Mouse (Mus musculus) thymus, postnatal 0 days (tissue): ENCODE measurements at regions not wholly inside any gene's neighbourhood (a gene's known extent, or its start where the extent isn't known, plus 50 kb on each side); places are given as distances from the start of the nearest gene placed in this dataset.

ENCODE experiments used
- DNase-seq: peaks from one replicate; pipeline ENCODE4 v3.0.0-alpha.2; 2015; ENCODE audit warnings: low spot score

DNA sequence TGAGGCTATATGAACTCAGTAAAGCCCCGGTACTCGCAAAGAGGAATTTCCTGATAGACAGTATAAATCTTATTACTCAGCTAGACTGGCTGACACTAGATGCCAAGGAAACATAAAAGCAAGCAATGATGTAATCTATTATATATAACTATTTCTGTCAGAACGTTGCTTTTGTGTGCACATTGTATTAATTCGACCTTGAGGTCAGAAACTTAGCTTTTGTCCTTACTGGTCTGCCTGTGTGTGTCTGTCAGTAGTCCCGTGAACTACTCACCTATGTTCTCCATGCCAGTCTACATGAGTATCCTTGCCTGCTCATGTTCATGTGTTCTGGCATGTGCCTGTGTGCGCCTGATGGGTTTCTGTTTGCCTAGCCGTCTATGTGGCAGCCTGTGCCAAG, 70.5 kb downstream of the Tmx1 start:
- no peak for DNase-seq

DNA sequence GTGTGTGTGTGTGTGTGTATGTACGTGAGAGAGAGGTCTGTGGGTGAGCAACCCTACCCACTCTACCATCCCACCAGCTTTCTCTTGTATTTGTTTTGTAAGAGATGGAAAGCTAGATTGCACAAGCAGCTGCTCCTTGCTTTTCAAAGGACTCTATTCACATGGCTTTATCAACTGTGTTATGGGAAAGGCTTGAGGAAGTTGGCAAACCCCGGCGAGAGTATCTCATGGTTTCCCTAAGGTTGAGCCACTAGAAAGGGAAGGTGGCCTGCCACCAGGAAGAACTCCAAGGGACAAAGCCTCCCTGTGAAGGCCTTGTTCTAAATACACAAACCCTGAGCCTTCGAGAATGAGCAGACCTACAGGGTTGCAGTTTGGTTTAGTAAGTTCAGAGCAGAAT, 71.8 kb downstream of the Tmx1 start:
- DNase-seq: no peak

DNA sequence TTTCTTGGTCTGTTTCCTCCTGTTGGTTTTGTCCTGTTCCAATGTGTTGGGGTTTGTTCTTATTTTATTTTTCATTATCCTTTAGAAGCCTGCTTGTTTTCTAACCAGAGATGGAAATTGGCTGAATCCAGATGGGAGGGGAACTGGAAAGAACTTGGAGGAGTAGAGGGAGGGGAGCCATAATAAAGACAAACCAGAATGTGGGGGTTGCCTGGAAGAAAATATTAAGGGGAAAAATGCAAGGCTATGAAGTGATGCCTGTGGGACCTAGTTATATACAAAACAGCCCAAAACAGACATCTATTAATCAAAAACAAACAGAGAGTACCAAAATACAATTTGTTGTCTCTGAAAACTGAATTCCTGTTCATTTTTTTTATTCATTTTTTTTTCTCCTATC, 78.8 kb downstream of the Tmx1 start:
- no peak for DNase-seq

DNA sequence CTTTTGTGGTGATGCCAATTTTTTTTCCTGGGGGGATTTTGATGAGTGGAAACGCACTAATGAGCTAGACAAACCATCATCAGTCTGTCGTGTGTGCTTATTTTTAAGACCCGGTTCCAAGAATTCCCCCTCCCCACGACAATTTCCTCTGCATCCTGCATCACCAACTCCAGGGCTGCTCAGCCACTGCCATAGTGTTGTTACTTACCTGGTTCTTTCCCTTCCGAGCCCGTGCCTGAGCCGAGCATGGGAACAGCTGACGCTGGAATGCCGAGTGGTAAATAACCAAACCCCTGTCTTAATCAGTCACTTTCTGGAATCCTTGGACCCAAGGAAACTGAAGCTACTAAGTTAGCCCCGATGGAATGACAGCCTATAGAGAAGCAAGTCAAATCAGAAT, 79.3 kb downstream of the Tmx1 start:
- no peak for DNase-seq

DNA sequence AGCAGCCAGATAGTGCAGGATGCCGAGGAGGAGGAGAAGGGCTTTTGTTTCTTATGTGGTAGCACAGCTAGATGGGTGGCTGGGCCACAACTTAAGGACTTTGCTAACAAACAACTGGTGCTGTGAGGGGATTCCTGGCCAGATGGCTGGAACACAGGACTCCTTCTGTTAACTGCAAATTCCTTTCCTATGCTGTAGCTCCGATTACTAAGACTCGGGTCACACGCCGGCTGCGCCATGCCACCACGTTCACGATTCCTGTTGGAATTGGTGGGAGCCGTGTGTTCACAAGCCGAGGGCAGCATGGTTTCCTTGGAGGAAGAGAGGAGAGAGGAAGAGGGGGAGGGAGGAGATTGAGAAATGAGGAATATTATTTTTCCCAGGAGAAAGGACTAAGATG, 79.9 kb downstream of the Tmx1 start:
- no peak for DNase-seq

- no peak for DNase-seq
Observed at GRCm38 (mm10) chr12:70533375-70533935, 80.6 kb downstream of the Tmx1 start.

- DNase-seq: no peak
Observed at GRCm38 (mm10) chr12:70539124-70539523, 86.2 kb downstream of the Tmx1 start.

- no peak for DNase-seq
Observed at GRCm38 (mm10) chr12:70539856-70540255, 87.0 kb downstream of the Tmx1 start.

DNA sequence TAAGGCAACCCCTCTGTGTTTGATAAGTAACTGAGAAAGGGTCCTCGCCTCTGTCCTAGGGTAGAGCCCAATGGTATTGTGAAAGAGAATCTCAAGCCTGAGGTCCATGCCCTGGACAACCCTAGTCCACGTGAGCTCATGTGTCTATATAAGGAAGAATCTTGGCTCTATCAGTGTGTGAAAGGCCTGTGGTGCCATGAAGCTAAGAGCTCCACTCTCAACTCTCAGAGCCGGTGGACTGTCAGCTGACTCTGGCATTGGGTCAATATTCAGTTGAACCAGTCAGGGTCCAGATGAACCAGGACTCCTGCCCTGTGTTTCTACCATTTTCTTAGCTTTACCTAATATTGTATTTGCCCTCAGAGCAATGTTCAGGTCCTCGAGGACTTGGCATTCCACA, 88.5 kb downstream of the Tmx1 start:
- no peak for DNase-seq

DNA sequence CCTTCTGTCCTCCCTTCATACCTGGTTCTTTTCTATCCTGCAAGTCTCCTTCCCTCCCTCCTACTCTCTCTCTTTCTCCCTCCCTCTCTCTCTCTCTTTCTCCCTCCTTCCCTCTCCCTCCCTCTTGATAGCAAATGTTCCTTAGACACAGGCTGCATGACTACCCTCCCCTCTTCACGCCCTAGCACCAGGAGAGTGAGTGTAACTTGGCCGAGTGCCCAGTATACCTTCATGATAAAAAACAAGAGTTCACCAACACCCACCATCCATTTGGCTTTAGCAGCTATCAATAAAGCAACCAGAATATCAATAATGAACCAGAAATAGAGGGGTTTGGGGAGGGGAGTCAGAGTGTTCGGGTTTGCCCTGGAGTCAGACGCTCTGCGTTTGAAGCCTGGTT, 90.4 kb downstream of the Tmx1 start:
- DNase-seq: no peak

- no peak for DNase-seq
Observed at GRCm38 (mm10) chr12:70544326-70544725, 91.4 kb downstream of the Tmx1 start.

DNA sequence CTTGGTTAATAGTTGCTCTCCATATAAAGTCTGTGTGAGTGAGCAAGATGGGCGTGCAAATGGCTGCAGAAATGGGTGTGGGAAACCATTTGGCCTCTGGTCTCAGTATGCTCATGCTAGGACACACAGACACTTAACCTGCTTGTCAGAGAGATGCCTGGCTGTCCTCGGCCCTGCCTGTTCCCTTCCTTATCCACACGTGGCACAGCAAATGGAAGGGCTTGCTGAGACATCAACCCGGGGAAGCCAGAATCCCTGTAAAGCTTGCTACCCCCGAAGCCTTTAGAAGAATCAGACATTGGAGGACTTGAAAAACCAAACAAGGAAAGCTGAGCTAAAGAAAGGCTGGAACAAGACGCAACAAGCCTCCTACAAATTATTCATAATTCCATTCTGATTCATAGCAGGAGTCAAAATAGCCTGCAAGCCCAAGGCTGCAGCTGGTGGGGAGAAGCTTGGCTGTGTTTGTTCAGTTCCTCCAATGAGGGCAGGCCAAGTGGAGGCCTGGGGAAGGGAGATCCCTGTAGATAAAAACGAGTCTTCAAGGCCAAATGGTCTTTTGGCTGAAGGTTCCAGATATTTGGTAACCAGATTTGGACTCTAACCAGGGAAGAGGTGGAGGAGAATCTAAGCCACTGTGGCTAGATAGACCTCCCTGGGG, 92.1 kb downstream of the Tmx1 start:
- DNase-seq: no peak

GRCm38 (mm10) chr12:70547199-70547598, 94.3 kb downstream of the Tmx1 start:
- no peak for DNase-seq

- DNase-seq: no peak
Observed at GRCm38 (mm10) chr12:70549296-70549695, 96.4 kb downstream of the Tmx1 start.

DNA sequence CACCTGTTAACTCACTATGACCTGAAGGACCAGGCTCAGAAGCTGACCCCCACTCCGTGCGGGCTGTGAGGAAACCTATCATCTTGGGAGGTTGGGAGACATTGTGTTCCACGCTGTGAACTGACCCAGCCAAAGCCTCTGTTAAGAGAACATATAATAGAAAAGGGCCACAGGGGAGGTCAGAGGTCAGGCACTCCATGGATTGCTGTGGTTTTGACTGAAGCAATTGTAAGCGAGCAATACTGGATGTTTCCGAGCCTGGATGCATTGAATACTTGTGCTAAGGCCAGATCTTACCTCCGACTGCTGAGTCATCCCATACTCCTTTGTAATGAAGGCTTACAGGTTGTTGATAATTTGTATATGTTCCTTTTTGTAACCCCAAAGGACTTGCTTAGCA, 101.0 kb downstream of the Tmx1 start:
- no peak for DNase-seq

- DNase-seq: no peak
Observed at GRCm38 (mm10) chr12:70554586-70554985, 101.7 kb downstream of the Tmx1 start.

DNA sequence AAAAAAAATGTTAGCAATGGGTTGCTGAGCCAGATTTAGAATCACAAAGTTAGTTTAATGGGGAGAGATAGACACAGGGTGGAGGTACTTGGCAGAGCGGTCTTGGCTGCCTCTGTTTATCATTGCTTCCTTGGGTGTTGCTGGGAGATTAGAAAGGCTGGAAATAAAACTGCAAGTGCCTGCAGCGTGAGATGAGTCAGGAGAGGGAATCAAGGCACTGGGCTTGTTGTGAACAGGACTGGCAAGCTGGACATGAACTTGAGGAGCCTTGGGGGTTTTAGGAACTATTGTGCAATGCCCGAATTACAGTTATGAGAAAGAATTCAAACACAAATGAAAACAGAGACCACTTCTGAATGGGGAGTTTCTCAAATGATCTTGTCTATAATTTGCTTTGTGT, 102.8 kb downstream of the Tmx1 start:
- DNase-seq: no peak

DNA sequence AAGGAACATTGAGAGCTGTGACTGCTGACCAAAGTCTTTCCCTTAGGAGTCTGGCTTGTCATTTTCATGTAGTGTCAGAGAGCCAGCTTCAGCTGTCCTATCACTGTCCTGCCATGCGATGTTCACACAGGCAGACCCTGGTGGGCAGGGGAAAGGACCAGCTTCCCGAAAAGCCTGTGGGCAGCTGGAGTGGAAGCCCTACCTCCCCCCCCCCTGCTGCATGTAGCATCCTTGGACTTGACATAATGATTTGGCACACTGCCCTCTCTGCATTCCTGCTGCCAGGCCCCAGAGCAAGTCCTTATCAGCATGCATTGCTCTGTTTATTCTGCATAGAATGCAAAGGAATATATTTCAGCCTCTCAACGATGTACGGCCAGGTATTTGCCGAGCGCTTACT, 103.9 kb downstream of the Tmx1 start:
- no peak for DNase-seq

GRCm38 (mm10) chr12:70563446-70563845, 110.6 kb downstream of the Tmx1 start:
- DNase-seq: no peak

DNA sequence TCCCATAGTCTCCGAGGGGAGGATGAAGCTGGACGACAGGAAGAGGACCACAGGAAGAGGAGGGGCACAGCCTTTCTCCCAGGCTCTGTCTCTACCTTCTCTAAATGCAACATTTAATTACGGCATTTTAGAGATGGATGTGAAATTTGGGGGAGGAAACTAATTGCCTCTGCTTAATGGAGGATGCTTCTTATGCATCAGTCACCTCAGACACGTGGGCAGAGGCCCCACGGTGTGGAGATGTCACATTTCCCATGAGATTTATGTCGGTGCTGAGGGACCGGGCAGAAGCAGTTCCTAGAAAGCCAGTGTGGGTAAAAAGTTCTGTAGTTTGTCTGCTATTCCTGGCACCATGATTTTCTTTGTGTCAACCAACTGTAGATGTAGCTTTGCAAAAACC, 122.8 kb downstream of the Tmx1 start:
- DNase-seq: no peak

DNA sequence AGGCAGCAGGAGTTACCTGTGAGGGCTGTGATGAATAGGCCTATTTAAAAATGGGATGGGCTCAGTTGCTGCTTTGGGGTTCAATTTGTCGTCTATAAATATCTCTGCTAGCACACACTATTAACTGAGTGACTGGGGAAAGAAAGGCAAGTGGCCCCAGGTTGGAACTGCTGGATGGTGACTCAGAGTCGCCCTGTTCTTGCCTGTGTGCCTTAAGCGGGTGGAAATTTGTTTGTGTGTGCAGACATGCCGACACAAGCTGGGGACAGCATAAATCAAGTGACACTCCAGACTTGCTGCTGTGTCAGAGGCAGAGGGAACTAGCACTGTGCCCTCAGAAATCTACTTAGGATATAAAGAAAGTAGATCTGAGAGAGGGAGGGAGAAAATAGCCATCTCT, 124.9 kb downstream of the Tmx1 start:
- DNase-seq: no peak

- DNase-seq: no peak
Observed at GRCm38 (mm10) chr12:70579328-70579905, 126.5 kb downstream of the Tmx1 start.

DNA sequence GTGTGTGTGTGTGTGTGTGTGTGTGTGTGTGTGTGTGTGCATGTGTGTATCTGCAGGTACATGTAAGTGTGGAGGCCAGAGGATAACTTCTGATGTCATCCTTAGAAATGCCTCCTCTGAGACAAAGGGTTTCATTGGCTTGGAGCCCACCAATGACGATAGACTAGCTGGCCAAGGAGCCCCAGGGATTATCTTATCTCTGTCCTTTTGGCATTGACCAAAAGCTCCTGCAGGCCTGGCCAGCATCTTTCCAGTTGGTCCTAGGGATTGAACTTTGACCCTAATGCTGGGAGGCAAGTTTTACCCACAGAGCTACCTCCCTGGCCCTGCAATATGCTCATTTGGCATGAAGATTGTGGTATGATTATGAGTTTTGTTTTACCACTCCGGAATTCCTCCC, 133.3 kb downstream of the Tmx1 start:
- no peak for DNase-seq
